Mouse (Mus musculus) embryonic facial prominence, embryonic 15.5 days (tissue): ENCODE results near the gene Cdc42bpa. TPM values are rescaled to one million over a fixed set of nuclear protein-coding genes. Genes with fewer than 3 reads are reported as not detected.
"Not testable (repeated sequence)": the region's sequence is repeated elsewhere in the genome, so short reads cannot be mapped to it uniquely, and the experiment has no call there.

ENCODE experiments used
- ATAC-seq: fragments of 200-750 bp; cut with Nextera tagmentation; 2 replicates; pipeline ENCODE4 v1.8.0; 2017; ENCODE audit warnings: low read depth, moderate TSS enrichment; ENCODE audit not compliant: insufficient number of reproducible peaks, low FRiP score, low TSS enrichment
- H3K27ac ChIP-seq: fragments of 300-500 bp; sonication (generic); replicated peaks from 2 replicates; pipeline ENCODE4 v1.5.1; 2015; ENCODE audit warnings: mild to moderate bottlenecking, inconsistent platforms
- H3K27me3 ChIP-seq: fragments of 300-500 bp; sonication (generic); 2 replicates; pipeline ENCODE4 v1.6.1; 2015; ENCODE audit warnings: inconsistent platforms
- H3K36me3 ChIP-seq: fragments of 300-500 bp; sonication (generic); 2 replicates; pipeline ENCODE4 v1.6.1; 2015; ENCODE audit warnings: mild to moderate bottlenecking, inconsistent platforms
- H3K4me1 ChIP-seq: fragments of 300-500 bp; sonication (generic); 2 replicates; pipeline ENCODE4 v1.6.1; 2015; ENCODE audit warnings: inconsistent platforms
- H3K4me2 ChIP-seq: fragments of 300-500 bp; sonication (generic); replicated peaks from 2 replicates; pipeline ENCODE4 v1.6.1; 2015; ENCODE audit warnings: mild to moderate bottlenecking, inconsistent platforms
- H3K4me3 ChIP-seq: fragments of 300-500 bp; sonication (generic); replicated peaks from 2 replicates; pipeline ENCODE4 v1.5.1; 2015; ENCODE audit warnings: mild to moderate bottlenecking, inconsistent platforms
- H3K9ac ChIP-seq: fragments of 300-500 bp; sonication (generic); 2 replicates; pipeline ENCODE4 v1.6.1; 2015; ENCODE audit warnings: inconsistent platforms
- H3K9me3 ChIP-seq: fragments of 300-500 bp; sonication (generic); replicated peaks from 2 replicates; pipeline ENCODE4 v1.6.1; 2016; ENCODE audit warnings: inconsistent platforms
- WGBS: fragments of 180-500 bp; shearing (Covaris S2); methylation state at CpG from one replicate; pipeline ENCODE4 v1.1.7; 2015; 5-methylcytosine and 5-hydroxymethylcytosine counted together
- polyA plus RNA-seq: library from polyadenylated mRNA; unstranded; fragments of >200 nt; fragmentation: Nextera tagmentation; extraction: Ambion mirVana; gene quantifications from 2 replicates; pipeline ENCODE4 v1.2.1, GENCODE M21; 2015

Gene Cdc42bpa
- polyA plus RNA-seq, 1 experiment from 2014 or later = 16.3 TPM

GRCm38 (mm10) chr1:179991660-179992235 is 31.5 kb downstream of the Cdc42bpa start:
- ATAC-seq = no peak
- Histone ChIP-seq H3K4me1 (no peaks in the 10 kb centered on the region), H3K36me3 (no peaks in the 10 kb centered on the region), H3K27me3 (no peaks in the 10 kb centered on the region), H3K9me3 (no peaks in the 10 kb centered on the region), H3K4me2 (no peak overlapping the region), H3K4me3 (no peak overlapping the region), H3K27ac (no peak overlapping the region), H3K9ac (no peak overlapping the region)
- 86% methylated on average over 6 of the region's 6 CpGs for WGBS

- no peak for ATAC-seq
- H3K27me3 ChIP-seq = no peaks in the 10 kb centered on the region
Measured at GRCm38 (mm10) chr1:179992255-179992654, 32.0 kb downstream of the Cdc42bpa start.

GRCm38 (mm10) chr1:180008057-180008456 is 47.8 kb downstream of the Cdc42bpa start:
- H3K4me1 ChIP-seq = no peaks in the 10 kb centered on the region
- ATAC-seq = no peak
- 0 out of 2 replicates have a peak, but pooled peaks cover 6% of the 10 kb centered on the region for H3K36me3 ChIP-seq
- no peak overlapping the region for H3K4me2 ChIP-seq
- no peak overlapping the region for H3K4me3 ChIP-seq
- H3K9me3 ChIP-seq = no peaks in the 10 kb centered on the region
- no peaks in the 10 kb centered on the region for H3K27me3 ChIP-seq
- H3K9ac ChIP-seq = no peak overlapping the region
- H3K27ac ChIP-seq = no peak overlapping the region

More at GRCm38 (mm10) chr1:179992255-179992654, 32.0 kb downstream of the Cdc42bpa start:
- Histone ChIP-seq H3K9me3 (no peaks in the 10 kb centered on the region), H3K4me1 (no peaks in the 10 kb centered on the region), H3K9ac (no peak overlapping the region), H3K4me3 (no peak overlapping the region), H3K36me3 (no peaks in the 10 kb centered on the region), H3K27ac (no peak overlapping the region), H3K4me2 (no peak overlapping the region)
- 71% methylated on average over 1 of the region's 1 CpGs for WGBS

- Histone ChIP-seq H3K36me3 (no peaks in the 10 kb centered on the region), H3K4me3 (no peak overlapping the region), H3K9me3 (no peaks in the 10 kb centered on the region), H3K9ac (no peak overlapping the region), H3K4me1 (no peaks in the 10 kb centered on the region), H3K27ac (no peak overlapping the region), H3K4me2 (no peak overlapping the region), H3K27me3 (no peaks in the 10 kb centered on the region)
- ATAC-seq = no peak
- WGBS = 94% methylated on average over 4 of the region's 4 CpGs
Measured at GRCm38 (mm10) chr1:180013479-180013878, 53.2 kb downstream of the Cdc42bpa start.

- no peak for ATAC-seq
Measured at GRCm38 (mm10) chr1:180018218-180018617, 57.9 kb downstream of the Cdc42bpa start.

GRCm38 (mm10) chr1:180021463-180022296 is 61.4 kb downstream of the Cdc42bpa start:
- Histone ChIP-seq H3K9ac (no peak overlapping the region), H3K27me3 (no peaks in the 10 kb centered on the region), H3K4me3 (no peak overlapping the region), H3K4me1 (no peaks in the 10 kb centered on the region), H3K27ac (no peak overlapping the region), H3K4me2 (no peak overlapping the region), H3K9me3 (no peaks in the 10 kb centered on the region), H3K36me3 (no peaks in the 10 kb centered on the region)
- ATAC-seq = no peak
- WGBS = 57% methylated on average over 11 of the region's 11 CpGs

More at GRCm38 (mm10) chr1:180018218-180018617, 57.9 kb downstream of the Cdc42bpa start:
- Histone ChIP-seq H3K27me3 (no peaks in the 10 kb centered on the region), H3K4me3 (no peak overlapping the region), H3K4me2 (no peak overlapping the region), H3K27ac (no peak overlapping the region), H3K36me3 (no peaks in the 10 kb centered on the region), H3K4me1 (no peaks in the 10 kb centered on the region), H3K9me3 (no peaks in the 10 kb centered on the region), H3K9ac (no peak overlapping the region)
- 81% methylated on average over 2 of the region's 2 CpGs for WGBS

- Histone ChIP-seq H3K36me3 (no peaks in the 10 kb centered on the region), H3K9ac (no peak overlapping the region), H3K4me3 (no peak overlapping the region), H3K27ac (no peak overlapping the region), H3K27me3 (no peaks in the 10 kb centered on the region), H3K9me3 (no peaks in the 10 kb centered on the region), H3K4me1 (no peaks in the 10 kb centered on the region), H3K4me2 (no peak overlapping the region)
- no peak for ATAC-seq
- WGBS = 73% methylated on average over 5 of the region's 5 CpGs
Measured at GRCm38 (mm10) chr1:180023512-180023911, 63.2 kb downstream of the Cdc42bpa start.

- not testable (repeated sequence) for H3K4me3 ChIP-seq, H3K4me1 ChIP-seq, H3K4me2 ChIP-seq, ATAC-seq, H3K9me3 ChIP-seq, H3K36me3 ChIP-seq, H3K27ac ChIP-seq, H3K27me3 ChIP-seq, H3K9ac ChIP-seq
- WGBS = 78% methylated on average over 5 of the region's 5 CpGs
Measured at GRCm38 (mm10) chr1:180029863-180030262, 69.6 kb downstream of the Cdc42bpa start.

- no peaks in the 10 kb centered on the region for H3K27me3 ChIP-seq
- WGBS = 82% methylated on average over 8 of the region's 8 CpGs
- no peak overlapping the region for H3K9ac ChIP-seq
- no peak overlapping the region for H3K4me3 ChIP-seq
- no peak overlapping the region for H3K4me2 ChIP-seq
- no peaks in the 10 kb centered on the region for H3K36me3 ChIP-seq
- ATAC-seq = no peak
- H3K9me3 ChIP-seq = no peaks in the 10 kb centered on the region
- H3K4me1 ChIP-seq = no peaks in the 10 kb centered on the region
- H3K27ac ChIP-seq = no peak overlapping the region; the same call in 1 of the 2 replicates
Measured at GRCm38 (mm10) chr1:180030631-180031365, 70.5 kb downstream of the Cdc42bpa start.

- H3K27ac ChIP-seq = no peak overlapping the region
- no peak overlapping the region for H3K4me2 ChIP-seq
- no peaks in the 10 kb centered on the region for H3K4me1 ChIP-seq
- WGBS = 96% methylated on average over 5 of the region's 5 CpGs
- no peaks in the 10 kb centered on the region for H3K36me3 ChIP-seq
- ATAC-seq = no peak
- no peaks in the 10 kb centered on the region for H3K27me3 ChIP-seq
- no peaks in the 10 kb centered on the region for H3K9me3 ChIP-seq
- H3K4me3 ChIP-seq = no peak overlapping the region
- H3K9ac ChIP-seq = no peak overlapping the region
Measured at GRCm38 (mm10) chr1:180031705-180032548, 71.7 kb downstream of the Cdc42bpa start.

- H3K9me3 ChIP-seq = no peaks in the 10 kb centered on the region
- 71% methylated on average over 3 of the region's 3 CpGs for WGBS
- H3K4me2 ChIP-seq = no peak overlapping the region
- ATAC-seq = no peak
- H3K9ac ChIP-seq = no peak overlapping the region
- no peaks in the 10 kb centered on the region for H3K4me1 ChIP-seq
- H3K27me3 ChIP-seq = no peaks in the 10 kb centered on the region
- no peak overlapping the region for H3K4me3 ChIP-seq
- no peak overlapping the region for H3K27ac ChIP-seq
- H3K36me3 ChIP-seq = no peaks in the 10 kb centered on the region
Measured at GRCm38 (mm10) chr1:180037461-180037860, 77.2 kb downstream of the Cdc42bpa start.
